Mouse (Mus musculus) liver, embryonic 14.5 days (tissue): ENCODE measurements around the gene Bmpr2. TPM values are rescaled to one million over a fixed set of nuclear protein-coding genes. Genes with fewer than 3 reads are reported as not detected.
A peak's percentile ranks its signal among the peaks of the same experiment; 100 is the strongest.

ENCODE experiments used
- ATAC-seq: fragments of 200-750 bp; cut with Nextera tagmentation; 2 replicates; pipeline ENCODE4 v1.8.0; 2017; ENCODE audit warnings: moderate number of reproducible peaks, mild to moderate bottlenecking, moderate library complexity; ENCODE audit not compliant: insufficient read depth
- DNase-seq, 3 experiments: peaks; one replicate each; pipeline ENCODE4 v3.0.0-alpha.2; 2012 to 2013; ENCODE audit warnings: low read depth in 3 of 3, low spot score in 3 of 3
- H3K27ac ChIP-seq: fragments of 300-500 bp; sonication (generic); 2 replicates; pipeline ENCODE4 v1.5.1; 2014; ENCODE audit warnings: moderate library complexity, mild to moderate bottlenecking, control low read depth, inconsistent platforms
- H3K27me3 ChIP-seq: fragments of 300-500 bp; sonication (generic); 2 replicates; pipeline ENCODE4 v1.6.1; 2014; ENCODE audit warnings: mild to moderate bottlenecking, low read length, moderate library complexity; ENCODE audit not compliant: control insufficient read depth, insufficient read depth
- H3K36me3 ChIP-seq: fragments of 300-500 bp; sonication (generic); replicated peaks from 2 replicates; pipeline ENCODE4 v1.6.1; 2014; ENCODE audit warnings: low read depth; ENCODE audit not compliant: control insufficient read depth, insufficient read depth
- H3K4me1 ChIP-seq, 2 experiments: fragments of 200-500 bp in 1 of 2; fragments of 300-500 bp in 1 of 2; sonication (generic) in 1 of 2; replicated peaks; 2 replicates each; pipeline ENCODE4 v1.6.1; 2012 to 2014; ENCODE audit warnings: antibody characterized with exemption in 1 of 2, inconsistent platforms in 1 of 2, low read length in 1 of 2; ENCODE audit not compliant: control insufficient read depth in 2 of 2, insufficient read depth in 2 of 2
- H3K4me2 ChIP-seq: fragments of 300-500 bp; sonication (generic); 2 replicates; pipeline ENCODE4 v1.6.1; 2014; ENCODE audit warnings: low read depth, mild to moderate bottlenecking, control low read depth, moderate library complexity
- H3K4me3 ChIP-seq, 2 experiments: fragments of 200-500 bp in 1 of 2; fragments of 300-500 bp in 1 of 2; sonication (generic) in 1 of 2; 2 replicates each; pipeline ENCODE4 v1.5.1; 2012 to 2014; ENCODE audit warnings: low read depth in 2 of 2, low read length in 2 of 2, mild to moderate bottlenecking in 2 of 2, control low read depth in 1 of 2, inconsistent platforms in 1 of 2, moderate library complexity in 1 of 2; ENCODE audit not compliant: insufficient read depth in 1 of 2
- H3K9ac ChIP-seq: fragments of 300-500 bp; sonication (generic); replicated peaks from 2 replicates; pipeline ENCODE4 v1.6.1; 2014; ENCODE audit warnings: mild to moderate bottlenecking, control low read depth, moderate library complexity
- H3K9me3 ChIP-seq: fragments of 300-500 bp; sonication (generic); 2 replicates; pipeline ENCODE4 v1.6.1; 2016; ENCODE audit warnings: low read length, mixed read lengths; ENCODE audit not compliant: control insufficient read depth
- CTCF ChIP-seq: IDR thresholded peaks from 2 replicates; pipeline ENCODE4 v1.5.1; 2016; ENCODE audit warnings: antibody characterized with exemption, low read depth, control low read depth
- EP300 ChIP-seq: IDR thresholded peaks from 2 replicates; pipeline ENCODE4 v1.6.1; 2016; ENCODE audit warnings: antibody characterized with exemption, low read depth
- WGBS: fragments of 180-500 bp; shearing (Covaris S2); extraction: QIAGEN DNeasy Blood & Tissue Kit; methylation state at CpG from one replicate; pipeline ENCODE4 v1.1.7; 2014; ENCODE audit not compliant: insufficient replicate concordance; 5-methylcytosine and 5-hydroxymethylcytosine counted together
- polyA plus RNA-seq, 2 experiments: library from polyadenylated mRNA; depleted of rRNA in 1 of 2; stranded (reverse) in 1 of 2; unstranded in 1 of 2; fragments of >200 nt; fragmentation: Nextera tagmentation in 1 of 2; extraction: Ambion mirVana in 1 of 2; gene quantifications; 2 replicates each; pipeline versions ENCODE4 v1.2.1 to v1.2.3; 2012 to 2014

The Bmpr2 gene
- polyA plus RNA-seq, 2 experiments = 1.0 TPM

DNA sequence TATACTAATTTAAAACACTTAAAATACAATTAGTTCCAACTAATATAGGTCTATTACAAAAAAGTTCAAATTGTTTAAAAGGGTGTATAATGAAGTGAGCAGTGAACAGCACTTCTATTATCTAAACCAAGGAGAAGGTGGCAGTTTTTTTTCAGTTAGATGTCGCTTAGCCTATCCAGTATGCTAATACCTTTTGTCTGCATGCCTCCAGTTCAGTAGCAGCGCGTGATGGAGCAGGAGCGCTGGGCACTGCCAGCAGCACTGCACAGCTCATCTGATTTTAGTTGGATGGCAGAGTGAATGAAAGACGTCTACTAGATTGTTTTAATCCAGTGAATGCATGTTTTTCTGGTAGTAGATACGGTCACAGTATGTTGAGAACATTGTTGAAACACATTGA is 25.8 kb downstream of the Bmpr2 start:
- Histone ChIP-seq H3K4me1 (peaks cover 0 to 2% of the 10 kb centered on the region in 2 experiments; a peak in 1 of 4 replicates), H3K4me3 (no peak overlapping the region), H3K9ac (no peak overlapping the region), H3K27me3 (no peaks in the 10 kb centered on the region), H3K4me2 (no peak overlapping the region), H3K27ac (no peak overlapping the region), H3K36me3 (no peaks in the 10 kb centered on the region), H3K9me3 (no peaks in the 10 kb centered on the region)
- ATAC-seq = no peak
- no peak for DNase-seq
- 28% methylated on average over 6 of the region's 6 CpGs for WGBS
- TF ChIP-seq EP300 = no peak
- no peak for TF ChIP-seq CTCF

DNA sequence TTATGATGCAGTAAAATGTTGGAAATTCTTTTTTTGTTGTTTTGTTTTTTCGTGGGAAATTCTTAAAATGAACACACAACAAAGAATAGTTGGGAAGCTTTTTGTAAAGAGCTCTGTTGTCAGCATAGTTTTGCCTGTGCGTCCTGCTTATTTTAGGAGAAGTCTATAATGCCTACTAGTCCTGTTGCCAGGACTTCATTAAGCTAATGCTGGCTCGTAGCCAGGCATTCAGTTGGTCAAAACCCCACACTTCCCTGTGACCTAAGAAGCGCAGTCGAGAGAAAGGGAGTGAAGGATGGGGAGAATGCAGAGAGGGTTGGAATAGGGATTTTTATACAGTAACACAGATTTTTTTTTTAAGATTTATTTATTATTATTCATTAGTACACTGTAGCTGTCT is 26.5 kb downstream of the Bmpr2 start:
- no peaks in the 10 kb centered on the region for H3K9me3 ChIP-seq
- H3K4me2 ChIP-seq = no peak overlapping the region
- no peak overlapping the region for H3K4me3 ChIP-seq
- DNase-seq = no peak
- WGBS = 75% methylated on average over 5 of the region's 5 CpGs
- no peak overlapping the region for H3K9ac ChIP-seq
- peaks cover 0 to 2% of the 10 kb centered on the region in 2 experiments; a peak in 1 of 4 replicates for H3K4me1 ChIP-seq
- H3K36me3 ChIP-seq = no peaks in the 10 kb centered on the region
- no peak overlapping the region for H3K27ac ChIP-seq
- TF ChIP-seq CTCF (no peak), EP300 (no peak)
- H3K27me3 ChIP-seq = no peaks in the 10 kb centered on the region
- no peak for ATAC-seq

DNA sequence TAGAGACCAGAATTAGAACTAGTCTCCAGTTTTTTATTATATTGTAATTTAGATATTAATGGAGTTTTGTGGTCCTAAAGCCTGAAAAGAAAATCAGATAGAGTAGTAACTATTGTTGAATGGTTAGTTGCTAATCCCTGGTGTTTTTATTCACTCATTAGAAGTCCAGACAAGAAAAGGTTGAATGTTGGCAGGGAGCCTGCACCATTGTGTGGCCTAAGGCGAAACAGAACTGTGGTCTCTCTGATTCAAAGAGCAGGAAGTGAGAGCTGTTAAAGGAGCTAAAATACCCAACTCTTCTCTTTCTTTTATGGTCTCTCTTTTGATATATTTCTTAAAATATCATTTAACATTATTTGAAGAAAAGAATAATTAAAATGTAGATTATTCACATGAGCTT is 32.1 kb downstream of the Bmpr2 start:
- Histone ChIP-seq H3K36me3 (no peaks in the 10 kb centered on the region), H3K4me1 (no peaks in the 10 kb centered on the region), H3K9ac (no peak overlapping the region), H3K27me3 (no peaks in the 10 kb centered on the region), H3K27ac (no peak overlapping the region), H3K4me2 (no peak overlapping the region), H3K4me3 (no peak overlapping the region), H3K9me3 (no peaks in the 10 kb centered on the region)
- DNase-seq (no peak), ATAC-seq (no peak)
- TF ChIP-seq CTCF (no peak), EP300 (no peak)
- 63% methylated on average over 1 of the region's 1 CpGs for WGBS

DNA sequence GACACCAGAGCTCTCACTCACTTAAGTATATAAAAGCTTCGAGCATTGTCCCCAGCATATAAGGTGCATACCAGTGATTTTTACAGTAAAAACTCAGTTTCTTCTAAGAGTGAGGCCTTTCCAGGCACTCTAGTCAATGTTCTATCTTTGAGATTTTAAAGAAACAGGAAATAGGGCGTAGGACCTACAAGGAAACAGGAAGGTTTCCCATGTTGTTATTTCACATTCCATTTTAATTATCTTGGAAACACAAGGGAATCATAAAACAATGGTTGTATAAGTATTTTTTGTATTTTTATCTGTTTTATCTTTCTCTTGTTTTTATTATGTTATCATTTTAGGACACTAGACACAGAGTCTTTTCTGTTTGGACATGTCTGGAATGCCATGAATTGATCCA is 34.7 kb downstream of the Bmpr2 start:
- TF ChIP-seq CTCF = no peak
- no peak for TF ChIP-seq EP300
- 56% methylated on average over 2 of the region's 2 CpGs for WGBS
- no peak overlapping the region for H3K4me2 ChIP-seq
- no peak overlapping the region for H3K27ac ChIP-seq
- H3K4me1 ChIP-seq = no peaks in the 10 kb centered on the region
- DNase-seq (no peak), ATAC-seq (no peak)
- H3K9ac ChIP-seq = no peak overlapping the region
- H3K36me3 ChIP-seq = no peaks in the 10 kb centered on the region
- H3K27me3 ChIP-seq = no peaks in the 10 kb centered on the region
- H3K9me3 ChIP-seq = no peaks in the 10 kb centered on the region
- H3K4me3 ChIP-seq = no peak overlapping the region

DNA sequence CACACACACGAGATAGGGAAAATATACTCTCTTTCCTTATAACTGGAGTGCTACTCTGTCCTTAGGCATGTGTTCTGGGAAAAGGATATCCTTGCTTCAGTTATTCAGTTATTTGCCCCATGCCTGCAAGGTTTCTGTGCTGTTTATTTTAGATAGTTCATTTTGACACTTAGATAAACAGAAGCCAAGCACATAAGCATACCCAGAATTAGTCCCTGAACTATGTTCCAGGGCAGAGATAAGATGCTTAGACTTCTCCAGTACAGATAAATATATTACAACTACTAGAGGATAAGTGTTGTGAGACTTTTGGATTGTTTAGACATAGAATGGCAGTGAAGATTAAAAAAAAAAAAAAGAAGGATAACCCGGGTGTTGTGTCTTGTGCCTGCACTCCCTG is 41.2 kb downstream of the Bmpr2 start:
- peaks cover 2 to 11% of the 10 kb centered on the region in 2 experiments; a peak in 3 of 4 replicates for H3K4me1 ChIP-seq
- WGBS = 23% methylated on average over 2 of the region's 2 CpGs
- peak; percentile 6 to 33 (median 24) for DNase-seq
- no peak overlapping the region for H3K27ac ChIP-seq
- H3K9me3 ChIP-seq = no peaks in the 10 kb centered on the region
- no peak overlapping the region for H3K4me2 ChIP-seq
- no peaks in the 10 kb centered on the region for H3K27me3 ChIP-seq
- H3K4me3 ChIP-seq = no peak overlapping the region
- TF ChIP-seq CTCF (no peak), EP300 (peak; percentile 42)
- no peaks in the 10 kb centered on the region for H3K36me3 ChIP-seq
- ATAC-seq = peak; percentile 70; the same call in 1 of the 2 replicates
- no peak overlapping the region for H3K9ac ChIP-seq
